Mouse (Mus musculus): ENCODE measurements around the gene Unc13a.

Unc13a gene

GRCm38 (mm10) chr8:71657816-71658215 lies 13.7 kb downstream of the Unc13a start:
- TF ChIP-seq GATA4 (IDR thresholded peaks at IDR 0.05; ENCODE audit: insufficient replicate concordance, low read length) = no peak

- TF ChIP-seq GATA4 (IDR thresholded peaks at IDR 0.05; ENCODE audit: insufficient replicate concordance, low read length) = no peak
These were observed 17.0 kb downstream of the Unc13a start for GRCm38 (mm10) chr8:71654600-71654999.

- no peak for TF ChIP-seq GATA4 (IDR thresholded peaks at IDR 0.05; ENCODE audit: insufficient replicate concordance, low read length)
These were observed 26.0 kb downstream of the Unc13a start for GRCm38 (mm10) chr8:71645510-71645909.

GRCm38 (mm10) chr8:71639318-71639717 lies 32.2 kb downstream of the Unc13a start:
- no peak for TF ChIP-seq GATA4 (IDR thresholded peaks at IDR 0.05; ENCODE audit: insufficient replicate concordance, low read length)

- no peak for TF ChIP-seq GATA4 (IDR thresholded peaks at IDR 0.05; ENCODE audit: insufficient replicate concordance, low read length)
These were observed 33.2 kb downstream of the Unc13a start for GRCm38 (mm10) chr8:71638321-71638720.

- no peak for TF ChIP-seq GATA4 (IDR thresholded peaks at IDR 0.05; ENCODE audit: insufficient replicate concordance, low read length)
These were observed 34.1 kb downstream of the Unc13a start for GRCm38 (mm10) chr8:71637149-71638095.

GRCm38 (mm10) chr8:71633981-71634667 lies 37.4 kb downstream of the Unc13a start:
- TF ChIP-seq GATA4 (IDR thresholded peaks at IDR 0.05; ENCODE audit: insufficient replicate concordance, low read length) = no peak

- no peak for TF ChIP-seq GATA4 (IDR thresholded peaks at IDR 0.05; ENCODE audit: insufficient replicate concordance, low read length)
These were observed 38.4 kb downstream of the Unc13a start for GRCm38 (mm10) chr8:71633164-71633563.

GRCm38 (mm10) chr8:71631897-71632296 lies 39.7 kb downstream of the Unc13a start:
- no peak for TF ChIP-seq GATA4 (IDR thresholded peaks at IDR 0.05; ENCODE audit: insufficient replicate concordance, low read length)

GRCm38 (mm10) chr8:71630761-71631160 lies 40.8 kb downstream of the Unc13a start:
- no peak for TF ChIP-seq GATA4 (IDR thresholded peaks at IDR 0.05; ENCODE audit: insufficient replicate concordance, low read length)

- no peak for TF ChIP-seq GATA4 (IDR thresholded peaks at IDR 0.05; ENCODE audit: insufficient replicate concordance, low read length)
These were observed 41.8 kb downstream of the Unc13a start for GRCm38 (mm10) chr8:71629781-71630212.

- TF ChIP-seq GATA4 (IDR thresholded peaks at IDR 0.05; ENCODE audit: insufficient replicate concordance, low read length) = no peak
These were observed 42.4 kb downstream of the Unc13a start for GRCm38 (mm10) chr8:71629096-71629697.

GRCm38 (mm10) chr8:71628396-71629095 lies 43.0 kb downstream of the Unc13a start:
- no peak for TF ChIP-seq GATA4 (IDR thresholded peaks at IDR 0.05; ENCODE audit: insufficient replicate concordance, low read length)

- TF ChIP-seq GATA4 (IDR thresholded peaks at IDR 0.05; ENCODE audit: insufficient replicate concordance, low read length) = no peak; the same call in 1 of the 2 replicates
These were observed 44.1 kb downstream of the Unc13a start for GRCm38 (mm10) chr8:71627265-71628099.
